Mouse (Mus musculus) myocyte (in vitro differentiated cells): ENCODE measurements around the gene Cyp4f14.

Experiments used
- CEBPB ChIP-seq: IDR thresholded peaks from 2 replicates; pipeline ENCODE4 v1.6.1; 2011; ENCODE audit warnings: mild to moderate bottlenecking, moderate library complexity; ENCODE audit not compliant: poor library complexity, insufficient read depth, severe bottlenecking
- E2F4 ChIP-seq: IDR thresholded peaks from one replicate; pipeline ENCODE4 v1.6.1; 2011; ENCODE audit warnings: mild to moderate bottlenecking, control low read depth, moderate library complexity; ENCODE audit not compliant: insufficient read depth
- MAX ChIP-seq: IDR thresholded peaks from one replicate; pipeline ENCODE4 v1.6.1; 2011; ENCODE audit warnings: low read depth, mild to moderate bottlenecking, control low read depth
- MYOD1 ChIP-seq, 3 experiments: IDR thresholded peaks; one replicate each; pipeline ENCODE4 v1.6.1; 2011; ENCODE audit warnings: control low read depth in 2 of 3, low read depth in 2 of 3, mild to moderate bottlenecking in 2 of 3, moderate library complexity in 1 of 3; ENCODE audit not compliant: insufficient read length in 2 of 3, control insufficient read depth in 1 of 3
- MYOG ChIP-seq, 3 experiments: IDR thresholded peaks; one replicate each; pipeline ENCODE4 v1.6.1; 2011; ENCODE audit warnings: control low read depth in 2 of 3, low read depth in 2 of 3, mild to moderate bottlenecking in 2 of 3; ENCODE audit not compliant: insufficient read length in 2 of 3, control insufficient read depth in 1 of 3, insufficient read depth in 1 of 3
- POLR2A ChIP-seq: IDR thresholded peaks from one replicate; pipeline ENCODE4 v1.6.1; 2011; ENCODE audit warnings: low read depth, mild to moderate bottlenecking, control low read depth, moderate library complexity; ENCODE audit not compliant: insufficient read length
- POLR2AphosphoS2 ChIP-seq: IDR thresholded peaks from one replicate; pipeline ENCODE4 v1.6.1; 2011; ENCODE audit warnings: low read depth, control low read depth; ENCODE audit not compliant: insufficient read length
- REST ChIP-seq: IDR thresholded peaks from one replicate; pipeline ENCODE4 v1.6.1; 2011; ENCODE audit warnings: mild to moderate bottlenecking, control low read depth, moderate library complexity; ENCODE audit not compliant: insufficient read depth, insufficient read length
- SRF ChIP-seq: IDR thresholded peaks from one replicate; pipeline ENCODE4 v1.6.1; 2011; ENCODE audit warnings: low read depth; ENCODE audit not compliant: control insufficient read depth, insufficient read length
- TCF12 ChIP-seq: IDR thresholded peaks from one replicate; pipeline ENCODE4 v1.6.1; 2011; ENCODE audit warnings: mild to moderate bottlenecking, control low read depth; ENCODE audit not compliant: poor library complexity, insufficient read depth, severe bottlenecking
- TCF3 ChIP-seq: IDR thresholded peaks from one replicate; pipeline ENCODE4 v1.6.1; 2011; ENCODE audit warnings: low read depth, control low read depth; ENCODE audit not compliant: insufficient read length
- USF1 ChIP-seq: IDR thresholded peaks from one replicate; pipeline ENCODE4 v1.6.1; 2011; ENCODE audit warnings: low read depth, mild to moderate bottlenecking, control low read depth, moderate library complexity

GRCm38 (mm10) chr17:32871483-32871882, 45.7 kb downstream of the Cyp4f14 start:
- TF ChIP-seq CEBPB, result no peak
- no peak for TF ChIP-seq POLR2A
- no peak for TF ChIP-seq MYOD1 (IDR thresholded peaks at IDR 0.05; ENCODE audit: control insufficient read depth in 1 of 3, insufficient read length in 2 of 3, low read depth in 2 of 3)
- no peak for TF ChIP-seq MAX
- TF ChIP-seq TCF12, result no peak
- no peak for TF ChIP-seq E2F4
- TF ChIP-seq SRF, result no peak
- no peak for TF ChIP-seq USF1
- TF ChIP-seq MYOG (IDR thresholded peaks at IDR 0.05; ENCODE audit: control insufficient read depth in 1 of 3, insufficient read depth in 1 of 3, insufficient read length in 2 of 3, low read depth in 2 of 3), result no peak
- TF ChIP-seq TCF3, result no peak
- no peak for TF ChIP-seq POLR2AphosphoS2
- no peak for TF ChIP-seq REST
